ENCODE assay signal across 13 mouse cellular contexts in the genomic region with DNA sequence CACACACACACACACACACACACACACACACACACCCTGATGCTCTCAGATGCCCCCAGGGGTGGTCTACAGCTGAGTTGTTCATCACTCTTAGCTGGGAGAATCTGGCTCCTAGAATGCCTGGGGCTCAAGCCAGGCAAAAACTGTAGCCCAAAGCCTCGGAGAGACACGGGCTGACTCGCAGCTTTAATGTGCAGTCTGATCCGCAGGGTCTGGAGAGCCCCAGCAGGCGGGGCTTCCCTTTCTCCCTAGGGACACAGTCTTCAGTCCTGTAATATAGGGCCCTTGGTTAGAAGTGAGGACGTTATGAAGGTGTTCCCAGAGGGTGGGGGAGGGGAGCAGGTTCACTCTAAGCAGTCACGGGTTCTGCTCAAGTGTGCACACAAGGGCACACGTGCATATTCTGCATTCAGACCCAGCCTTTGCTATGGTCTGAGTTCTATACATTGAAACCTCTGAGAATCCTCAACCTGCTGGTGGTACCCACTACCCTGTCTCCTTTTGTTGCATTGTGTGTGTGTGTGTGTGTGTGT. TPM values are rescaled to one million over a fixed set of nuclear protein-coding genes. Genes with fewer than 3 reads are reported as not detected.
DNase-seq lines count a peak whose midpoint lies in the region; ATAC-seq and TF ChIP-seq lines count a peak whose summit lies in the region.
"Had no signal": no experiment of that assay in that cellular context is flagged by ENCODE, and none has a peak within 500 bp of the region (broad histone marks: within the 10 kb centered on the region; RNA-seq: fewer than 3 reads in every experiment).

No protein-coding gene starts in this region.

- peak overlapping the region; percentile 56 for H3K9ac ChIP-seq in heart, embryonic 13.5 days
- H3K9ac ChIP-seq in lung, postnatal 0 days (replicated peaks; ENCODE audit: low read depth), result no peak overlapping the region
- peak overlapping the region; percentile 61 for H3K9ac ChIP-seq in ES-Bruce4 (ENCODE audit: low read depth, poor library complexity, severe bottlenecking)
- H3K9ac ChIP-seq: limb, embryonic 15.5 days; lung, embryonic 14.5 days had no signal

- WGBS in heart, embryonic 13.5 days, result 17% methylated on average over 8 of the region's 8 CpGs
- 19% methylated on average over 8 of the region's 8 CpGs for WGBS in lung, postnatal 0 days
- 32% methylated on average over 8 of the region's 8 CpGs for WGBS in limb, embryonic 10.5 days

- H3K4me1 ChIP-seq in heart, embryonic 13.5 days, result peaks cover 57% of the 10 kb centered on the region
- H3K4me1 ChIP-seq in lung, postnatal 0 days (ENCODE audit: insufficient read depth, low read depth, low read length), result peaks cover 24% of the 10 kb centered on the region
- peaks cover 22% of the 10 kb centered on the region for H3K4me1 ChIP-seq in ES-Bruce4 (ENCODE audit: control insufficient read depth, insufficient read depth, low read length)
- peaks cover 63% of the 10 kb centered on the region for H3K4me1 ChIP-seq in limb, embryonic 10.5 days

- ATAC-seq in heart, embryonic 13.5 days (ENCODE audit: extremely low read depth, insufficient number of reproducible peaks, low FRiP score, low TSS enrichment), result no peak
- ATAC-seq in lung, postnatal 0 days, result peak; percentile 13; the same call in 1 of the 2 replicates

- no peak for DNase-seq in heart, adult 18-20 months
- peak; percentile 67 for DNase-seq in lung, postnatal 0 days (ENCODE audit: low spot score)
- no peak for DNase-seq in lung, adult 18-20 months
- no peak for DNase-seq in limb, embryonic 10.5 days (ENCODE audit: low spot score)
- DNase-seq in layer of hippocampus, postnatal 10 days (ENCODE audit: low spot score in 2 of 2), result no peak
- DNase-seq: cerebellum, adult 8-10 months; heart, postnatal 10 days; kidney, adult 18-20 months; lung, embryonic 14.5 days; thymus, postnatal 4 days had no signal

- no peak for TF ChIP-seq CTCF in lung, postnatal 0 days (IDR thresholded peaks at IDR 0.05)
- TF ChIP-seq CTCF in ES-Bruce4 (IDR thresholded peaks at IDR 0.05; ENCODE audit: low read depth, low read length), result no peak

- H3K4me2 ChIP-seq in heart, embryonic 13.5 days, result no peak overlapping the region
- H3K4me2 ChIP-seq in lung, postnatal 0 days (replicated peaks; ENCODE audit: low read depth, low read length), result no peak overlapping the region
- H3K4me2 ChIP-seq: limb, embryonic 15.5 days; lung, embryonic 14.5 days had no signal

- no peaks in the 10 kb centered on the region for H3K36me3 ChIP-seq in heart, embryonic 13.5 days
- no peaks in the 10 kb centered on the region for H3K36me3 ChIP-seq in lung, postnatal 0 days (ENCODE audit: insufficient read depth, low read length)
- H3K36me3 ChIP-seq in ES-Bruce4 (ENCODE audit: control insufficient read depth, insufficient read depth, low read length, poor library complexity, severe bottlenecking), result no peaks in the 10 kb centered on the region
- H3K36me3 ChIP-seq in limb, embryonic 10.5 days, result no peaks in the 10 kb centered on the region
- H3K36me3 ChIP-seq: limb, embryonic 15.5 days had no signal

- no peak for TF ChIP-seq POLR2A in ES-Bruce4 (IDR thresholded peaks at IDR 0.05; ENCODE audit: insufficient read depth, low read length)

- peaks cover 18% of the 10 kb centered on the region for H3K27me3 ChIP-seq in heart, embryonic 13.5 days (replicated peaks)
- no peaks in the 10 kb centered on the region for H3K27me3 ChIP-seq in lung, postnatal 0 days (replicated peaks; ENCODE audit: insufficient read depth, low read length)
- no peaks in the 10 kb centered on the region for H3K27me3 ChIP-seq in ES-Bruce4 (ENCODE audit: control insufficient read depth, insufficient read depth, low read length, poor library complexity, severe bottlenecking)
- H3K27me3 ChIP-seq in limb, embryonic 10.5 days (ENCODE audit: low read depth, poor library complexity, severe bottlenecking), result peaks cover 66% of the 10 kb centered on the region

- no peak overlapping the region for H3K4me3 ChIP-seq in heart, embryonic 13.5 days
- no peak overlapping the region for H3K4me3 ChIP-seq in lung, postnatal 0 days (ENCODE audit: low read depth, low read length)
- peak overlapping the region; percentile 3; the same call in 1 of the 2 replicates for H3K4me3 ChIP-seq in ES-Bruce4 (ENCODE audit: low read depth, low read length)
- H3K4me3 ChIP-seq in limb, embryonic 10.5 days, result no peak overlapping the region
- H3K4me3 ChIP-seq: limb, embryonic 15.5 days had no signal

- 0 out of 2 replicates have a peak overlapping the region, but pooled peaks have one; percentile 5 for H3K27ac ChIP-seq in heart, embryonic 13.5 days (replicated peaks)
- no peak overlapping the region for H3K27ac ChIP-seq in lung, postnatal 0 days (ENCODE audit: low read length)
- H3K27ac ChIP-seq in ES-Bruce4 (ENCODE audit: insufficient read depth, low read length), result peak overlapping the region; percentile 96
- H3K27ac ChIP-seq in limb, embryonic 10.5 days, result peak overlapping the region; percentile 50; the same call in 1 of the 2 replicates
- H3K27ac ChIP-seq: limb, embryonic 15.5 days had no signal

- H3K9me3 ChIP-seq in heart, embryonic 13.5 days, result no peaks in the 10 kb centered on the region
- H3K9me3 ChIP-seq in lung, postnatal 0 days (ENCODE audit: low read length), result no peaks in the 10 kb centered on the region
- no peaks in the 10 kb centered on the region for H3K9me3 ChIP-seq in ES-Bruce4 (replicated peaks; ENCODE audit: control insufficient read depth, insufficient read depth, low read length, poor library complexity, severe bottlenecking)
- no peaks in the 10 kb centered on the region for H3K9me3 ChIP-seq in limb, embryonic 10.5 days (replicated peaks)
- H3K9me3 ChIP-seq: limb, embryonic 15.5 days had no signal

- peak; percentile 51; the same call in 1 of the 2 replicates for TF ChIP-seq EP300 in lung, postnatal 0 days (IDR thresholded peaks at IDR 0.05)
- TF ChIP-seq EP300 in ES-Bruce4 (IDR thresholded peaks at IDR 0.05; ENCODE audit: insufficient read depth, low read depth, low read length), result no peak

RNA-seq across cellular contexts. Expression of gene Epha2, which starts 17.1 kb away (rescaled TPM):
- 4.0 and 4.3 TPM in 2 replicates for polyA plus RNA-seq in heart, embryonic 13.5 days (2015; fragmentation: Nextera tagmentation; extraction: Ambion mirVana)
- 1 to 10 TPM; 6.2 to 6.6 TPM for total RNA-seq in heart, adult 18-20 months (2021)
- polyA plus RNA-seq in lung, postnatal 0 days (2015; fragmentation: Nextera tagmentation; extraction: Ambion mirVana), result 9.7 and 10.3 TPM in 2 replicates
- polyA plus RNA-seq in ES-Bruce4 (2011; ENCODE audit: insufficient read depth, insufficient read length, low read depth, missing spikeins), result 44.7 and 51.3 TPM in 2 replicates
- polyA plus RNA-seq in limb, embryonic 10.5 days (2016; fragmentation: Nextera tagmentation; extraction: Ambion mirVana), result 4.6 and 5.6 TPM in 2 replicates
- total RNA-seq in layer of hippocampus, postnatal 10 days (2021), result 1 to 10 TPM; 2.5 to 2.7 TPM

RNA-seq across cellular contexts. Expression of gene Arhgef19, which starts 44.6 kb away (rescaled TPM):
- 2.2 and 3.1 TPM in 2 replicates for polyA plus RNA-seq in heart, embryonic 13.5 days (2015; fragmentation: Nextera tagmentation; extraction: Ambion mirVana)
- 10 to 100 TPM; 28.3 to 31.3 TPM for total RNA-seq in heart, adult 18-20 months (2021)
- polyA plus RNA-seq in lung, postnatal 0 days (2015; fragmentation: Nextera tagmentation; extraction: Ambion mirVana), result 2.9 and 3.8 TPM in 2 replicates
- polyA plus RNA-seq in ES-Bruce4 (2011; ENCODE audit: insufficient read depth, insufficient read length, low read depth, missing spikeins), result 7.5 and 8.3 TPM in 2 replicates
- 3.7 and 4.7 TPM in 2 replicates for polyA plus RNA-seq in limb, embryonic 10.5 days (2016; fragmentation: Nextera tagmentation; extraction: Ambion mirVana)
- 1 to 10 TPM; 5.8 to 6.7 TPM for total RNA-seq in layer of hippocampus, postnatal 10 days (2021)
